Mouse (Mus musculus): ENCODE measurements around the gene Tmem170b. TPM values are rescaled to one million over a fixed set of nuclear protein-coding genes. Genes with fewer than 3 reads are reported as not detected.

Gene Tmem170b
- total and polyA plus RNA-seq, 3 experiments: 2.8 to 13.2 (median 12.5) TPM

DNA sequence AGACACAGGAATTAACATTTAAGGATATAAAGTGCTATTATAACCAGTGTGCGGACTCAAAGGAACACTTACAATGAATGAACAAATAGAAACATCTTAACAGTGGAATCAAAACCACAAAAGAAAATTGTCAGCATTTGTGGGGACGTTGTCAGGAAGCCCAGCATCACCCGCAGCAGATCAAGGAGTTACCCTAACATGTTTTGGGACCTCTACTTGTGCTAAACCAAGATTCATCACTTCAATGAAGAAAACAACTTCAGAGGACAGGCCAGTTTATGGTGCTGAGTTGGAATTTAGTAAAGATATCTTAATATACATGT lies 21.4 kb upstream of the Tmem170b start:
- H3K9me3 ChIP-seq (replicated peaks): no peaks in the 10 kb centered on the region
- TF ChIP-seq CTCF (IDR thresholded peaks at IDR 0.05; ENCODE audit: low read depth, low read length): no peak
- TF ChIP-seq GATA1 (IDR thresholded peaks at IDR 0.05; ENCODE audit: borderline replicate concordance, low read length): no peak
- no peak for TF ChIP-seq POLR2AphosphoS5 (IDR thresholded peaks at IDR 0.05; ENCODE audit: insufficient replicate concordance, low read depth, low read length)
- TF ChIP-seq TAL1 (conservative IDR thresholded peaks at IDR 0.05; ENCODE audit: low read depth, low read length): no peak
- no peak for TF ChIP-seq GATA2 (IDR thresholded peaks at IDR 0.05; ENCODE audit: borderline replicate concordance, low read depth, low read length)
- H3K4me1 ChIP-seq (ENCODE audit: insufficient read depth, low read depth, low read length): peaks cover 16% of the 10 kb centered on the region
- H3K27me3 ChIP-seq (ENCODE audit: insufficient read depth, low read length): no peaks in the 10 kb centered on the region
- ATAC-seq (ENCODE audit: extremely low read depth, insufficient number of reproducible peaks, low FRiP score, poor library complexity, severe bottlenecking): no peak
- H3K36me3 ChIP-seq (replicated peaks): no peaks in the 10 kb centered on the region
- DNase-seq (ENCODE audit: low spot score): no peak
- H3K4me3 ChIP-seq (ENCODE audit: low read depth, low read length): no peak overlapping the region

DNA sequence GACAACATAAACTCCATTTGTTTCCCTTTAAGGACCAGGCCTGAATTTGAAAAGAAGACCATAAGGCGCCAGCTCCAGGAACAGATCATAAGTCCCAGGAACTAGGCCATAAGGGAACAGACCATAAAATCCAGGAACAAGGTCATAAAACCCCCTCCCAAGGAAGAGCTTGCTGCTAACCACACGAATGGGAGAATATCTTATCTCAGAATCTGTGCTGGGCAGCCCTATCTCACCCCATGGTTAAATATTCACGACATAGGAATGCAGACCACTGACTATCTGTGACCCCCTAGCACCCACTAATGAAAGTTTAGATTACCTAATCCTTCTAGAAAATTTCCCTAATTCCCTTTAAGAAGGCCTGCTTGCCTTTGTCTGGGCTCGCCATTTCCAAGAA lies 20.8 kb upstream of the Tmem170b start:
- TF ChIP-seq TAL1 (conservative IDR thresholded peaks at IDR 0.05; ENCODE audit: low read depth, low read length) (no peak), CTCF (IDR thresholded peaks at IDR 0.05; ENCODE audit: low read depth, low read length) (no peak)
- Histone ChIP-seq H3K4me3 (ENCODE audit: low read depth, low read length) (no peak overlapping the region), H3K27me3 (ENCODE audit: insufficient read depth, low read length) (peaks cover under 1% of the 10 kb centered on the region; the same call in 1 of the 2 replicates), H3K36me3 (replicated peaks) (no peaks in the 10 kb centered on the region), H3K9me3 (replicated peaks) (no peaks in the 10 kb centered on the region), H3K4me1 (ENCODE audit: insufficient read depth, low read depth, low read length) (peaks cover 16% of the 10 kb centered on the region)
- DNase-seq (ENCODE audit: low spot score) (no peak), ATAC-seq (ENCODE audit: extremely low read depth, insufficient number of reproducible peaks, low FRiP score, poor library complexity, severe bottlenecking) (no peak)

DNA sequence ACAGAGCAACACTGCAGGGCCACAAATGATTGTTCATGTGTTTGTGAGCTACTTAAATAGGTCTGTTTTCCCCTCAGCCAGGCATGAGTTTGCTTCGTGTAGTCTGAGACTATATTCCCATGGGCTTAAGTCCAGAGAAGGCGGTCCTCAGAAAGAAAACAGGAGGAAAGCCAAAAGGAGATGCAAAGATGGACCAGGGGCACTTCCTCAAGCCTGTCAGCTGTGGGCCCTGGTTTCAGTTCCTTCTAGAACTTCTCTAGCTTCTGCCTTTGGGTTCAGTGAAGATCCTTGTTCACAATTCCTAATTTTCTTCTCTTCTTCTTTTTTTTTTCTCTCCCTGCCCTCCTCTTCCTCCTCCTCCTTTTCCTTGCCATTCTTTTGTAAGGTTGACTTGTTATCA lies 9.0 kb upstream of the Tmem170b start:
- Histone ChIP-seq H3K9me3 (replicated peaks) (no peaks in the 10 kb centered on the region), H3K4me3 (ENCODE audit: low read depth, low read length) (no peak overlapping the region), H3K27me3 (ENCODE audit: insufficient read depth, low read length) (peaks cover 27% of the 10 kb centered on the region), H3K4me1 (ENCODE audit: insufficient read depth, low read depth, low read length) (no peaks in the 10 kb centered on the region), H3K36me3 (replicated peaks) (no peaks in the 10 kb centered on the region)
- no peak for TF ChIP-seq TAL1 (conservative IDR thresholded peaks at IDR 0.05; ENCODE audit: low read depth, low read length)
- TF ChIP-seq GATA2 (IDR thresholded peaks at IDR 0.05; ENCODE audit: borderline replicate concordance, low read depth, low read length): no peak
- no peak for TF ChIP-seq CTCF (IDR thresholded peaks at IDR 0.05; ENCODE audit: low read depth, low read length)
- no peak for TF ChIP-seq GATA1 (IDR thresholded peaks at IDR 0.05; ENCODE audit: borderline replicate concordance, low read length)
- TF ChIP-seq POLR2AphosphoS5 (IDR thresholded peaks at IDR 0.05; ENCODE audit: insufficient replicate concordance, low read depth, low read length): no peak
- ATAC-seq (ENCODE audit: extremely low read depth, insufficient number of reproducible peaks, low FRiP score, poor library complexity, severe bottlenecking): no peak
- DNase-seq (ENCODE audit: low spot score): no peak

- peaks cover 14% of the 10 kb centered on the region for H3K4me1 ChIP-seq (ENCODE audit: insufficient read depth, low read depth, low read length)
- H3K9me3 ChIP-seq (replicated peaks): no peaks in the 10 kb centered on the region
- ATAC-seq (ENCODE audit: extremely low read depth, insufficient number of reproducible peaks, low FRiP score, poor library complexity, severe bottlenecking): no peak
- peaks cover 23% of the 10 kb centered on the region; the same call in 1 of the 2 replicates for H3K27me3 ChIP-seq (ENCODE audit: insufficient read depth, low read length)
- DNase-seq (ENCODE audit: low spot score): no peak
- TF ChIP-seq GATA1 (IDR thresholded peaks at IDR 0.05; ENCODE audit: borderline replicate concordance, low read length) (no peak), CTCF (IDR thresholded peaks at IDR 0.05; ENCODE audit: low read depth, low read length) (no peak), TAL1 (conservative IDR thresholded peaks at IDR 0.05; ENCODE audit: low read depth, low read length) (no peak)
- no peaks in the 10 kb centered on the region for H3K36me3 ChIP-seq (replicated peaks)
- no peak overlapping the region for H3K4me3 ChIP-seq (ENCODE audit: low read depth, low read length)
Measured at GRCm38 (mm10) chr13:41599977-41600376, 5.7 kb upstream of the Tmem170b start.

- ATAC-seq (ENCODE audit: extremely low read depth, insufficient number of reproducible peaks, low FRiP score, poor library complexity, severe bottlenecking) (no peak), DNase-seq (ENCODE audit: low spot score) (no peak)
- Histone ChIP-seq H3K27me3 (ENCODE audit: insufficient read depth, low read length) (peaks cover 23% of the 10 kb centered on the region; the same call in 1 of the 2 replicates), H3K9me3 (replicated peaks) (no peaks in the 10 kb centered on the region), H3K36me3 (replicated peaks) (no peaks in the 10 kb centered on the region), H3K4me3 (ENCODE audit: low read depth, low read length) (no peak overlapping the region), H3K4me1 (ENCODE audit: insufficient read depth, low read depth, low read length) (peaks cover 16% of the 10 kb centered on the region)
- TF ChIP-seq TAL1 (conservative IDR thresholded peaks at IDR 0.05; ENCODE audit: low read depth, low read length) (no peak), GATA1 (IDR thresholded peaks at IDR 0.05; ENCODE audit: borderline replicate concordance, low read length) (no peak), CTCF (IDR thresholded peaks at IDR 0.05; ENCODE audit: low read depth, low read length) (no peak), POLR2AphosphoS5 (IDR thresholded peaks at IDR 0.05; ENCODE audit: insufficient replicate concordance, low read depth, low read length) (no peak), GATA2 (IDR thresholded peaks at IDR 0.05; ENCODE audit: borderline replicate concordance, low read depth, low read length) (no peak)
Measured at GRCm38 (mm10) chr13:41601056-41601455, 4.7 kb upstream of the Tmem170b start.

- Histone ChIP-seq H3K27me3 (ENCODE audit: insufficient read depth, low read length) (0 out of 2 replicates have a peak, but pooled peaks cover 7% of the 10 kb centered on the region), H3K4me1 (ENCODE audit: insufficient read depth, low read depth, low read length) (peaks cover 35% of the 10 kb centered on the region)
- no peak for ATAC-seq (ENCODE audit: extremely low read depth, insufficient number of reproducible peaks, low FRiP score, poor library complexity, severe bottlenecking)
Measured at GRCm38 (mm10) chr13:41603921-41604466, 1.7 kb upstream of the Tmem170b start.

More at GRCm38 (mm10) chr13:41603921-41604466, 1.7 kb upstream of the Tmem170b start:
- H3K36me3 ChIP-seq (replicated peaks): peaks cover 5% of the 10 kb centered on the region
- H3K9me3 ChIP-seq (replicated peaks): no peaks in the 10 kb centered on the region
- TF ChIP-seq GATA2 (IDR thresholded peaks at IDR 0.05; ENCODE audit: borderline replicate concordance, low read depth, low read length): no peak
- TF ChIP-seq CTCF (IDR thresholded peaks at IDR 0.05; ENCODE audit: low read depth, low read length): no peak
- TF ChIP-seq POLR2AphosphoS5 (IDR thresholded peaks at IDR 0.05; ENCODE audit: insufficient replicate concordance, low read depth, low read length): no peak
- no peak for TF ChIP-seq GATA1 (IDR thresholded peaks at IDR 0.05; ENCODE audit: borderline replicate concordance, low read length)
- no peak for TF ChIP-seq TAL1 (conservative IDR thresholded peaks at IDR 0.05; ENCODE audit: low read depth, low read length)
- no peak overlapping the region for H3K4me3 ChIP-seq (ENCODE audit: low read depth, low read length)
- DNase-seq (ENCODE audit: low spot score): no peak

Data from G1E (cell line).